Mouse (Mus musculus): ENCODE measurements at regions not wholly inside any gene's neighbourhood (a gene's known extent, or its start where the extent isn't known, plus 50 kb on each side); places are given as distances from the start of the nearest gene placed in this dataset.
"Not testable (repeated sequence)": the region's sequence is repeated elsewhere in the genome, so short reads cannot be mapped to it uniquely, and the experiment has no call there.

GRCm38 (mm10) chr7:73827549-73827948 lies 87.4 kb downstream of the Fam174b start:
- DNase-seq, result no peak

GRCm38 (mm10) chr7:73830581-73830980 lies 90.5 kb downstream of the Fam174b start:
- DNase-seq, result no peak

GRCm38 (mm10) chr7:73840381-73840780 lies 100.3 kb downstream of the Fam174b start:
- no peak for DNase-seq

DNA sequence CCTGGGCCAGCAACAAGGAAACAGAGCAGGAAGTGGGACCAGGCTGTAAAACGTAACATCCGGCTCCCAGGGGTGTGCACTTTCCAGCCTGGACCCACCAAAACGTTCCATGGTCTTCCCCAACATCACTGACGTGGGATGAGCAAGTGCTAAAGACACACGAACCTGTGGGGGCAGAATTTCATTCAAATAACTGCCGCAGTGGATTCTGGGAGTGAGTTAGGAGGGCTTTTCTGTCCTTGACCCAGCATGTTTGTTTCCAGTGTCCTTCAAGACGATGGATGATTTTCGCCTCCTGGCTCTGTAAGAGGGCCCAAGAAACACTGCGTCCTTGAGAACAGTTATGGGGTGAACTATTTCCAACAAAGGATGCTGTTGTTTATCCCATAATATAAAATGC lies 112.1 kb downstream of the Fam174b start:
- DNase-seq, result no peak

DNA sequence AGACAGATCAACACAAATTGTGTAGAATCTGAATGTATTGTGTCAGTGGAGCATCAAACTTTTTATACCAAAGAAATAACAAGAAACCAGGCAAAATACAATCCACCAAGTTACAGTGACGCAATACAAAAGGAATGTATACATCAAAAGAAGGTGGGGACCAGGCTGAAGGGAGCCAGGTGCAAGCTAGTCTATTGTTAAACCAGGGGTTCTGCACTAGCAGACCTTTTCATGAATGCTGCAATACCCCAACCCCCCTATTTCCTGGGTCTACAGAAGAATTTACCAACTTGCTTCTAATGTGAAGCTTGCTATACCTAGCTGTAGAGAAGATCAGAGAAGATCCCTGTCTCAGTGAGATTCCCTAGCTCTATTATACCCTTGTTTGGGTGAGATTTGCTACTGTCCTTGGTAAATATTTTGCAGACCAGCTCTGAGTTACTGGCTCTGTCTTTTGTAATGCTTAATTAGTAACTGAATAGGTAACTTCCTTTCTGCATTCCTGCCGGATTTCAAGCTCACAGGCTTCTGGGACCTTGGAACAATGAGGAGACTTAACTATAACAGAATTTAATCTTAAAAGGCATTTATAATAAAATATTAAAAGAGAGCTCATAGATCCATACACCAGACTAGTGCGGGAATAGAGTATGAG lies 113.3 kb downstream of the Fam174b start:
- not testable (repeated sequence) for DNase-seq

DNA sequence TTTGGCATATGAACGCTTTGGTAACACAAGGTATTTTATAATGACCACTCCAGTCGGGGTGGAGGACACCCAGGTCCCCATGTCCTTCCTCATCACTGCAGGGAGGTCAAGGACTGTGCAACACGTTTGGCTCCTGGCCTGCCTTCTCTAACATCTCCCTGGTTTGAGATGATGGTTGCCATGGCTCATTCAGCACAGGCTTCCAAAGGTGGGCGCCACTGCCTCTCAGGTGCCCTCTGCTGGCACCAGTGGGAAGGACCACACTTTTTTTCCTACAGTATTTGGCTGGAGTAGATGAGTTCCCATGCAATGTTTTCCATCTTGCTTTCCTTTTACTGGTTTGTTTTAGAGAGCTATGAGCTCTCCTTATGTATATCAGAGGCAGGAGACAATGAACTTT lies 115.4 kb downstream of the Fam174b start:
- peak; percentile 2 for DNase-seq

- DNase-seq, result no peak
Observed at GRCm38 (mm10) chr7:73856908-73857307, 116.8 kb downstream of the Fam174b start.

GRCm38 (mm10) chr7:73865086-73865485 lies 125.0 kb downstream of the Fam174b start:
- DNase-seq, result no peak

GRCm38 (mm10) chr7:73872181-73872580 lies 132.1 kb downstream of the Fam174b start:
- no peak for DNase-seq

- no peak for DNase-seq
Observed at GRCm38 (mm10) chr7:73881252-73882042, 132.0 kb downstream of the St8sia2 start.

DNA sequence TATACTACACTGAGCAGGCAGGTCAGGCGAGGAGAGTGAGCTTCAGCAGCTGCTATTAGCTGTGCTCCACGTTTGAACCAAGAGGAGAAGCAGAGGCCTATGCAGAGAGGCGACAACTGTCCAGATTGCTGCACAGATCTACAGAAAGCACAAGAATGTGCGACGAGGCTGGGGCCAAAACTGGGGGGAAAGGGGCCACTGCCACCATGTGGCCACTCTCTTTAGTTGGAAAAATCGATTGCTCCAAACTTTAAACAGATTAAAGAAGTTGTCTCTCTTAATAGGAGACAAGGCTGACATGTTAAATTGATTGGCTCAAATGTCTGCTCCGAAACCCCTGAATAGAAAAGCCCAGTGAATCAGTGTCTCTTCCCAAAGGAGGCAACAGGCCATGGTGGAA lies 127.3 kb downstream of the St8sia2 start:
- DNase-seq, result no peak

All from cerebellum, adult 11 months (tissue).